Comparison of ENCODE assay signal across 22 mouse cellular contexts in the genomic region with DNA sequence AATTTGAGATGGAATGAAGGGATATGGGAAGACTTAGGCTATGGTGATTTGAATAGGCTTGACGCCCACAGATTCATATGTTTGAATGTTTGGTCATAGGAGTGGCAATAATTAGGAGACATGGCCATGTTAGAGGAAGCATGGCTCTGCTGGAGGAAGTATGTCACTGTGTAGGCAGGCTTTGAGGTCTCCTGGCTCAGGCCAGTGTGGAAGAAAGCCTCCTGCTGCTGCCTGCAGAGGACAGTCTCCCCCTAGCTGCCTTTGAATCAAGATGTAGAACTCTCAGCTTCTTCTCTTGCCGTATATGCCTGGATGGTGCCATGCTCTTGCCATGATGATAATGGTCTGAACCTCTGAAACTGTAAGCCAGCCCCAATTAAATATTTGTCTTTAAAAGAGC.
A peak's percentile ranks its signal among the peaks of the same experiment; 100 is the strongest.
DNase-seq lines count a peak whose midpoint lies in the region; ATAC-seq and TF ChIP-seq lines count a peak whose summit lies in the region.
"Had no signal": no experiment of that assay in that cellular context is flagged by ENCODE, and none has a peak within 500 bp of the region (broad histone marks: within the 10 kb centered on the region; RNA-seq: fewer than 3 reads in every experiment).

No protein-coding gene starts in this region.

- H3K27ac ChIP-seq in forebrain, postnatal 0 days (ENCODE audit: low read depth, low read length): no peak overlapping the region
- H3K27ac ChIP-seq in forebrain, embryonic 14.5 days (ENCODE audit: low read depth, low read length): no peak overlapping the region
- no peak overlapping the region for H3K27ac ChIP-seq in left cerebral cortex, adult 2 months
- no peak overlapping the region for H3K27ac ChIP-seq in lung, postnatal 0 days (ENCODE audit: low read length)
- H3K27ac ChIP-seq: embryonic facial prominence, embryonic 12.5 days; hindbrain, embryonic 10.5 days; hindbrain, postnatal 0 days; lung, embryonic 15.5 days had no signal

- WGBS in forebrain, postnatal 0 days: 72% methylated on average over 2 of the region's 2 CpGs
- WGBS in forebrain, embryonic 14.5 days: 82% methylated on average over 2 of the region's 2 CpGs
- WGBS in lung, postnatal 0 days: 73% methylated on average over 2 of the region's 2 CpGs

- no peaks in the 10 kb centered on the region for H3K4me1 ChIP-seq in forebrain, postnatal 0 days (ENCODE audit: insufficient read depth)
- no peaks in the 10 kb centered on the region for H3K4me1 ChIP-seq in forebrain, embryonic 14.5 days (ENCODE audit: control insufficient read depth, insufficient read depth, low read length)
- no peaks in the 10 kb centered on the region for H3K4me1 ChIP-seq in lung, postnatal 0 days (ENCODE audit: insufficient read depth, low read depth, low read length)
- H3K4me1 ChIP-seq: embryonic facial prominence, embryonic 12.5 days; hindbrain, embryonic 10.5 days; lung, embryonic 15.5 days had no signal

- no peak overlapping the region for H3K9ac ChIP-seq in forebrain, postnatal 0 days
- no peak overlapping the region for H3K9ac ChIP-seq in forebrain, embryonic 14.5 days (ENCODE audit: low read length)
- H3K9ac ChIP-seq in lung, postnatal 0 days (replicated peaks; ENCODE audit: low read depth): no peak overlapping the region
- H3K9ac ChIP-seq: embryonic facial prominence, embryonic 12.5 days; lung, embryonic 15.5 days had no signal

- H3K4me3 ChIP-seq in forebrain, postnatal 0 days (ENCODE audit: low read depth, low read length): no peak overlapping the region
- H3K4me3 ChIP-seq in forebrain, embryonic 14.5 days (ENCODE audit: low read depth, low read length): no peak overlapping the region
- no peak overlapping the region for H3K4me3 ChIP-seq in left cerebral cortex, adult 2 months
- no peak overlapping the region for H3K4me3 ChIP-seq in lung, postnatal 0 days (ENCODE audit: low read depth, low read length)
- H3K4me3 ChIP-seq: embryonic facial prominence, embryonic 12.5 days; hindbrain, embryonic 10.5 days; lung, embryonic 15.5 days had no signal

- H3K36me3 ChIP-seq in forebrain, postnatal 0 days (ENCODE audit: insufficient read depth): no peaks in the 10 kb centered on the region
- no peaks in the 10 kb centered on the region for H3K36me3 ChIP-seq in forebrain, embryonic 14.5 days (ENCODE audit: control insufficient read depth, insufficient read depth, low read length)
- no peaks in the 10 kb centered on the region for H3K36me3 ChIP-seq in lung, postnatal 0 days (ENCODE audit: insufficient read depth, low read length)
- H3K36me3 ChIP-seq: embryonic facial prominence, embryonic 12.5 days; G1E; hindbrain, embryonic 10.5 days; lung, embryonic 15.5 days had no signal

- no peak overlapping the region for H3K4me2 ChIP-seq in forebrain, postnatal 0 days (ENCODE audit: low read depth)
- H3K4me2 ChIP-seq in forebrain, embryonic 14.5 days (ENCODE audit: low read length): no peak overlapping the region
- H3K4me2 ChIP-seq in lung, postnatal 0 days (replicated peaks; ENCODE audit: low read depth, low read length): no peak overlapping the region
- H3K4me2 ChIP-seq: embryonic facial prominence, embryonic 12.5 days; heart, embryonic 11.5 days; lung, embryonic 15.5 days; midbrain, embryonic 11.5 days had no signal

- ATAC-seq in forebrain, postnatal 0 days: no peak
- ATAC-seq in forebrain, embryonic 14.5 days: no peak
- no peak for ATAC-seq in lung, postnatal 0 days
- peak; percentile 35; the same call in 1 of the 2 replicates for ATAC-seq in granulocyte monocyte progenitor cell, adult 5-6 weeks (replicated peaks; ENCODE audit: poor library complexity, severe bottlenecking)
- ATAC-seq: hindbrain, postnatal 0 days; Patski had no signal

- peak; percentile 26; the same call in 1 of the 2 replicates for TF ChIP-seq CTCF in forebrain, postnatal 0 days (IDR thresholded peaks at IDR 0.05; ENCODE audit: low read depth)
- TF ChIP-seq CTCF in left cerebral cortex, adult 2 months (IDR thresholded peaks at IDR 0.05): peak; percentile 22
- TF ChIP-seq CTCF in lung, postnatal 0 days (IDR thresholded peaks at IDR 0.05): no peak

- H3K9me3 ChIP-seq in forebrain, postnatal 0 days (ENCODE audit: low read length): no peaks in the 10 kb centered on the region
- no peaks in the 10 kb centered on the region for H3K9me3 ChIP-seq in forebrain, embryonic 14.5 days (replicated peaks; ENCODE audit: control insufficient read depth, low read length)
- H3K9me3 ChIP-seq in lung, postnatal 0 days (ENCODE audit: low read length): no peaks in the 10 kb centered on the region
- H3K9me3 ChIP-seq: G1E; hindbrain, embryonic 10.5 days; lung, embryonic 15.5 days had no signal

- TF ChIP-seq EP300 in lung, postnatal 0 days (IDR thresholded peaks at IDR 0.05): no peak

- intact Hi-C loops in left cerebral cortex, adult 2 months (cut with DNase I): no loop called here

- no peak for DNase-seq in forebrain, postnatal 0 days
- no peak for DNase-seq in forebrain, embryonic 14.5 days (ENCODE audit: low spot score)
- DNase-seq in left cerebral cortex, adult 2 months (ENCODE audit: extremely low spot score in 1 of 2, low spot score in 2 of 2): no peak
- DNase-seq in left cerebral cortex, adult 11 months (ENCODE audit: low spot score): no peak
- peak; percentile 19 for DNase-seq in lung, postnatal 0 days (ENCODE audit: low spot score)
- DNase-seq in lung, postnatal 14 days: no peak
- DNase-seq in spleen, postnatal 10 days (ENCODE audit: low spot score in 2 of 2): no peak
- DNase-seq: adrenal gland, postnatal 36 days; cerebellum, adult 11 months; cerebellum, adult 9-11 months; kidney, adult 18-20 months; kidney, postnatal 14 days; layer of hippocampus, postnatal 36 days had no signal

- H3K27me3 ChIP-seq in forebrain, postnatal 0 days (ENCODE audit: insufficient read depth, low read length): no peaks in the 10 kb centered on the region
- no peaks in the 10 kb centered on the region for H3K27me3 ChIP-seq in forebrain, embryonic 14.5 days (replicated peaks; ENCODE audit: control insufficient read depth, insufficient read depth, low read length)
- H3K27me3 ChIP-seq in lung, postnatal 0 days (replicated peaks; ENCODE audit: insufficient read depth, low read length): no peaks in the 10 kb centered on the region
- H3K27me3 ChIP-seq: embryonic facial prominence, embryonic 12.5 days; lung, embryonic 15.5 days had no signal
